Mouse (Mus musculus): ENCODE results near the gene Rps5. TPM values are rescaled to one million over a fixed set of nuclear protein-coding genes. Genes with fewer than 3 reads are reported as not detected.

Gene Rps5
- polyA plus RNA-seq, 1 experiment from 2014 or later, result 564 TPM

- Histone ChIP-seq H3K4me2 (ENCODE audit: low read length) (no peak overlapping the region), H3K9me3 (ENCODE audit: control insufficient read depth, low read length) (no peaks in the 10 kb centered on the region), H3K4me3 (ENCODE audit: low read length) (no peak overlapping the region), H3K27me3 (replicated peaks; ENCODE audit: control insufficient read depth, insufficient read depth, low read length) (no peaks in the 10 kb centered on the region), H3K9ac (ENCODE audit: low read depth, low read length) (no peak overlapping the region), H3K36me3 (ENCODE audit: control insufficient read depth, insufficient read depth, low read length) (no peaks in the 10 kb centered on the region), H3K27ac (ENCODE audit: low read depth, low read length) (no peak overlapping the region), H3K4me1 (ENCODE audit: control insufficient read depth, insufficient read depth, low read depth, low read length) (no peaks in the 10 kb centered on the region)
- no peak for ATAC-seq
These were observed 21.4 kb downstream of the Rps5 start for GRCm38 (mm10) chr7:12943488-12943887.

GRCm38 (mm10) chr7:12949032-12949871, 27.2 kb downstream of the Rps5 start:
- Histone ChIP-seq H3K4me3 (ENCODE audit: low read length) (peak overlapping the region; percentile 48), H3K9me3 (ENCODE audit: control insufficient read depth, low read length) (no peaks in the 10 kb centered on the region), H3K9ac (ENCODE audit: low read depth, low read length) (peak overlapping the region; percentile 72), H3K36me3 (ENCODE audit: control insufficient read depth, insufficient read depth, low read length) (no peaks in the 10 kb centered on the region), H3K27me3 (replicated peaks; ENCODE audit: control insufficient read depth, insufficient read depth, low read length) (no peaks in the 10 kb centered on the region), H3K4me2 (ENCODE audit: low read length) (peak overlapping the region; percentile 93), H3K27ac (ENCODE audit: low read depth, low read length) (peak overlapping the region; percentile 83), H3K4me1 (ENCODE audit: control insufficient read depth, insufficient read depth, low read depth, low read length) (peaks cover 9% of the 10 kb centered on the region)
- WGBS, result 8% methylated on average over 35 of the region's 35 CpGs
- peak; percentile 98 for ATAC-seq

GRCm38 (mm10) chr7:12949872-12950229, 27.8 kb downstream of the Rps5 start:
- H3K4me3 ChIP-seq (ENCODE audit: low read length), result peak overlapping the region; percentile 48
- no peaks in the 10 kb centered on the region for H3K27me3 ChIP-seq (replicated peaks; ENCODE audit: control insufficient read depth, insufficient read depth, low read length)
- H3K36me3 ChIP-seq (ENCODE audit: control insufficient read depth, insufficient read depth, low read length), result no peaks in the 10 kb centered on the region
- 11% methylated on average over 16 of the region's 16 CpGs for WGBS
- peak overlapping the region; percentile 72 for H3K9ac ChIP-seq (ENCODE audit: low read depth, low read length)
- H3K27ac ChIP-seq (ENCODE audit: low read depth, low read length), result peak overlapping the region; percentile 81
- peak; percentile 12 for ATAC-seq
- H3K4me2 ChIP-seq (ENCODE audit: low read length), result peak overlapping the region; percentile 93
- H3K4me1 ChIP-seq (ENCODE audit: control insufficient read depth, insufficient read depth, low read depth, low read length), result peaks cover 9% of the 10 kb centered on the region
- no peaks in the 10 kb centered on the region for H3K9me3 ChIP-seq (ENCODE audit: control insufficient read depth, low read length)

DNA sequence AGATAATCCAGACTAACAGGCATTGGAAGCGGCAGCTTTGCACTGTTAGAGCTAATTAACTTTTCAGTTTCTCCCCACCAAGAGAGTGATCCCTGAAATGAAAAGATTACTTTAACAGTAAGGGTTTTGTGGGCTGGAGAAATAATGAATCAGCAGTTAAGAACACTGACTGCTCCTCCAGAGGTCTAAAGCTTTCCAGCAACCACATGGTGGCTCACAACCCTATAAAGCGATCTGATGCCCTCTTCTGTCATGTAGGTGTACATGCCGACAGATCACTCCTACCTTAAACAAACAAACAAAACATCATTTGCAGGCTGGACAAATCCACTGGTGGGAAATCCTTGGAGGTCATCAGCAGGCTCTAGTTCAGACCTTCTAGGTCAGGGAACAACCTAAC, 32.8 kb downstream of the Rps5 start:
- ATAC-seq, result no peak
- Histone ChIP-seq H3K4me3 (ENCODE audit: low read length) (no peak overlapping the region), H3K27me3 (replicated peaks; ENCODE audit: control insufficient read depth, insufficient read depth, low read length) (no peaks in the 10 kb centered on the region), H3K4me1 (ENCODE audit: control insufficient read depth, insufficient read depth, low read depth, low read length) (peaks cover 4% of the 10 kb centered on the region), H3K36me3 (ENCODE audit: control insufficient read depth, insufficient read depth, low read length) (no peaks in the 10 kb centered on the region), H3K9me3 (ENCODE audit: control insufficient read depth, low read length) (no peaks in the 10 kb centered on the region), H3K27ac (ENCODE audit: low read depth, low read length) (no peak overlapping the region), H3K9ac (ENCODE audit: low read depth, low read length) (no peak overlapping the region), H3K4me2 (ENCODE audit: low read length) (no peak overlapping the region)
- WGBS, result 49% methylated on average over 3 of the region's 3 CpGs

- no peaks in the 10 kb centered on the region for H3K27me3 ChIP-seq (replicated peaks; ENCODE audit: control insufficient read depth, insufficient read depth, low read length)
- H3K9ac ChIP-seq (ENCODE audit: low read depth, low read length), result no peak overlapping the region
- no peak overlapping the region for H3K27ac ChIP-seq (ENCODE audit: low read depth, low read length)
- H3K4me2 ChIP-seq (ENCODE audit: low read length), result no peak overlapping the region
- no peaks in the 10 kb centered on the region for H3K9me3 ChIP-seq (ENCODE audit: control insufficient read depth, low read length)
- WGBS, result 76% methylated on average over 5 of the region's 5 CpGs
- ATAC-seq, result no peak
- no peaks in the 10 kb centered on the region for H3K36me3 ChIP-seq (ENCODE audit: control insufficient read depth, insufficient read depth, low read length)
- H3K4me3 ChIP-seq (ENCODE audit: low read length), result no peak overlapping the region
- peaks cover 5% of the 10 kb centered on the region for H3K4me1 ChIP-seq (ENCODE audit: control insufficient read depth, insufficient read depth, low read depth, low read length)
These were observed 35.4 kb downstream of the Rps5 start for GRCm38 (mm10) chr7:12957511-12957910.

DNA sequence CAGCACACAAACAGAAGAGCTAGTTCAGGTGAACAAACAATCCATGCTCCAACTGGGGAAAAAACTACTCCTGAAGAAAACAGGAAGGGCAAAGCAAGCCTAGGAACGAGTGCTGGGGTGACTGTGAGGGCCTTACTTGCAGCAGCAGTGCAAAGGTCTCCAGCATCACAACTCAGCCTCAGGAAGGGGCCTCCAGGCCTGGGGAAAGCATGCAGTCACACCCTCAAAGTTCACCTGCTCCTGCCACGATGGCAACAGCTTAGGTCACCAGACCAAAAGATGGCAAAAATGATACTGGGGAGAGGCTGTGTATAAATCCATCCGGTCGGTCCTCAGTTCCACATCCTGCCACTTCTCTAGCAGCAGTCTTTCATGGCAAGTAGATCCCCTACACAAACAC, 36.9 kb downstream of the Rps5 start:
- H3K4me3 ChIP-seq (ENCODE audit: low read length), result no peak overlapping the region
- no peak overlapping the region for H3K4me2 ChIP-seq (ENCODE audit: low read length)
- H3K27me3 ChIP-seq (replicated peaks; ENCODE audit: control insufficient read depth, insufficient read depth, low read length), result no peaks in the 10 kb centered on the region
- 89% methylated on average over 4 of the region's 4 CpGs for WGBS
- H3K27ac ChIP-seq (ENCODE audit: low read depth, low read length), result no peak overlapping the region
- no peak for ATAC-seq
- H3K9me3 ChIP-seq (ENCODE audit: control insufficient read depth, low read length), result no peaks in the 10 kb centered on the region
- H3K9ac ChIP-seq (ENCODE audit: low read depth, low read length), result no peak overlapping the region
- no peaks in the 10 kb centered on the region for H3K36me3 ChIP-seq (ENCODE audit: control insufficient read depth, insufficient read depth, low read length)
- peaks cover 5% of the 10 kb centered on the region for H3K4me1 ChIP-seq (ENCODE audit: control insufficient read depth, insufficient read depth, low read depth, low read length)

DNA sequence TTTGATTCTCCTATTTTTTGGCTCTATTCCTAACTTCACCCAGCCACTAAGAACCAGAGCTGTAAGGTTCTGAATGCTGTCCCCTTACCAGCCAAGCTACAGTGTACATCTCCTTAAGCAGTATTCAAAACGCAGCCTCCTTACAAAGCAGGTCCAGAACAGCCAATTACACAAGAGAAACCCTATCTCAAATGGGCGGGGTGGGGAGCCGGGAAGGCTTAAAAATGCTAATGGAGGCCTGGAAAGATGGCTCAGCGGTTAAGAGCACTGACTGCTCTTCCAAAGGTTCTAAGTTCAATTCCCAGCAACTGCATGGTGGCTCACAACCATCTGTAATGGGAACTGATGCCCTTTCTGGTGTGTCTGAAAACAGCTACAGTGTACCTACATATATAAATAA, 37.6 kb downstream of the Rps5 start:
- no peak for ATAC-seq
- Histone ChIP-seq H3K9me3 (ENCODE audit: control insufficient read depth, low read length) (no peaks in the 10 kb centered on the region), H3K27me3 (replicated peaks; ENCODE audit: control insufficient read depth, insufficient read depth, low read length) (no peaks in the 10 kb centered on the region), H3K9ac (ENCODE audit: low read depth, low read length) (no peak overlapping the region), H3K27ac (ENCODE audit: low read depth, low read length) (no peak overlapping the region), H3K4me1 (ENCODE audit: control insufficient read depth, insufficient read depth, low read depth, low read length) (peaks cover 5% of the 10 kb centered on the region), H3K4me2 (ENCODE audit: low read length) (no peak overlapping the region), H3K36me3 (ENCODE audit: control insufficient read depth, insufficient read depth, low read length) (no peaks in the 10 kb centered on the region), H3K4me3 (ENCODE audit: low read length) (no peak overlapping the region)
- 13% methylated on average over 4 of the region's 4 CpGs for WGBS

DNA sequence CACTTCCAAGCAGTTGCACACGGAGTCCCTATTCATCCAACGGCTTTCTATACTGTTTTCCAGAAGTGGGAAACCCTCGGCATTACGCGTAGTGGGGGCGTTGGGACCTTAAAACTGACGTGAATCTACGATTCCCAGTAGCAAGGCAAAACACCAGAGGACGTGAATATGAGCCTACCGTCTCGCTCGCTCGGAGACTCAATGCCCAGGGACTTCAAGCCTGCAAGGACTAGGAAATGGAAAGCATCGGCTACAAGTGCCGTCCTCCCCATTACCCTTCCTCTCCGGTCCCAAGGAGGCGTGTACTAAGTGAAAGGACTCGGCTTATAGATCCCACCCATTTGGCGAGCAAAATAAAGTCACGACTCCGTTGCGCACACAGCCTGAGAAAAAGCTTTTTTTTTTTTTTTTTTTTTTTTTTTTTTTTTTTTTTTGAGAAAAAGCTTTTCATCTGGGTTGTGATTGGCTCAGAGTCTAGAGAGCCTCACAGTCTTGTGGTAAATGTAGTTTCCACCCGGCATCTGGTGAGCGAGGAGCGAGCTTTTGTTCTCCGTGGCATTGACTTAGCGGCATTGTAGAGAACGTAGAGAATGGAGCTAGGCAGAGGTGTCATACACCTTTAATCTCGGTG, 39.5 kb downstream of the Rps5 start:
- Histone ChIP-seq H3K4me2 (ENCODE audit: low read length) (peak overlapping the region; percentile 79), H3K9me3 (ENCODE audit: control insufficient read depth, low read length) (no peaks in the 10 kb centered on the region), H3K27me3 (replicated peaks; ENCODE audit: control insufficient read depth, insufficient read depth, low read length) (no peaks in the 10 kb centered on the region), H3K9ac (ENCODE audit: low read depth, low read length) (peak overlapping the region; percentile 70), H3K36me3 (ENCODE audit: control insufficient read depth, insufficient read depth, low read length) (no peaks in the 10 kb centered on the region), H3K27ac (ENCODE audit: low read depth, low read length) (peak overlapping the region; percentile 85), H3K4me1 (ENCODE audit: control insufficient read depth, insufficient read depth, low read depth, low read length) (peaks cover 9% of the 10 kb centered on the region), H3K4me3 (ENCODE audit: low read length) (peak overlapping the region; percentile 55)
- WGBS, result 2% methylated on average over 29 of the region's 29 CpGs
- peak; percentile 73 for ATAC-seq

DNA sequence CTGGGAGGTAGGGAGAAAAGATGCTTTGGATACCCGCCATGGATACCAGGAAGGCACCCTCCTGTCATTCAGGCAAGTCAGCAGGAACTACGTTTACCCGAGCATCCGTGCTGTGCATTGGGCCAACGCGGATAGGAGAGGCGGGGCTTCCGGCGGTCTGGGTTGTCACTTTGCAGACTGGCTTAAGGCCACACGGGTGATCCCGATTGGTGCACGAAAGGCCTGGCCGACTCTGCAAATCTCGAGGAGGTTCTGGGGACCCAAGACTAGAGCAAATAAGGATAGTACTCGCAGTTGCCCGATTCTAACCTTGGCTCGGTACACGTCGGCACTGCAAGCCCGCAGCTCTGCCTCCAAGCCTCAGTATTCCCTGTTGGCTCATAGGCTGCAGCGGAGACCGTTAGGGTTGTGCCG, 43.6 kb downstream of the Rps5 start, which contains the start of gene Zfp324:
TSS of gene Zfp324 (plus strand) at position 161 of the 414 bp plus-strand sequence.
- Histone ChIP-seq H3K27ac (ENCODE audit: low read depth, low read length) (peak within 1 kb of the TSS; percentile 89), H3K9ac (ENCODE audit: low read depth, low read length) (peak within 1 kb of the TSS; percentile 92), H3K4me1 (ENCODE audit: control insufficient read depth, insufficient read depth, low read depth, low read length) (peaks cover 17% of the 10 kb centered on the region), H3K36me3 (ENCODE audit: control insufficient read depth, insufficient read depth, low read length) (peaks cover 13% of the 10 kb centered on the region), H3K9me3 (ENCODE audit: control insufficient read depth, low read length) (no peaks in the 10 kb centered on the region), H3K27me3 (replicated peaks; ENCODE audit: control insufficient read depth, insufficient read depth, low read length) (no peaks in the 10 kb centered on the region), H3K4me3 (ENCODE audit: low read length) (peak within 1 kb of the TSS; percentile 82), H3K4me2 (ENCODE audit: low read length) (peak within 1 kb of the TSS; percentile 67)
- WGBS, result 1% methylated on average over 23 of the region's 23 CpGs
- peak; percentile 92 for ATAC-seq

Measured in hindbrain, embryonic 16.5 days (tissue).